Mouse (Mus musculus) CH12.LX (cell line): Measurements from ENCODE around the gene Foxp1. TPM values are rescaled to one million over a fixed set of nuclear protein-coding genes. Genes with fewer than 3 reads are reported as not detected.

ENCODE experiments used
- DNase-seq: peaks from one replicate; pipeline ENCODE4 v3.0.0-alpha.2; 2013; ENCODE audit errors: extremely low read depth
- H3K27ac ChIP-seq: 2 replicates; pipeline ENCODE4 v1.5.1; 2012; ENCODE audit warnings: low read depth, mild to moderate bottlenecking, control low read depth, moderate library complexity; ENCODE audit not compliant: insufficient read depth
- H3K27me3 ChIP-seq: replicated peaks from 2 replicates; pipeline ENCODE3; 2012; ENCODE audit warnings: inconsistent platforms
- H3K36me3 ChIP-seq, 2 experiments: replicated peaks in 1 of 2; 2 replicates each; pipeline versions ENCODE3 to v1.6.1; 2012; ENCODE audit warnings: inconsistent platforms in 1 of 2, low read length in 1 of 2, mild to moderate bottlenecking in 1 of 2, mixed read lengths in 1 of 2, moderate library complexity in 1 of 2; ENCODE audit not compliant: control insufficient read depth in 1 of 2, insufficient read depth in 1 of 2
- H3K4me1 ChIP-seq, 2 experiments: 2 replicates each; pipeline ENCODE4 v1.6.1; 2012; ENCODE audit warnings: inconsistent platforms in 1 of 2, moderate library complexity in 1 of 2; ENCODE audit not compliant: insufficient read depth in 2 of 2, control insufficient read depth in 1 of 2
- H3K4me2 ChIP-seq: 2 replicates; pipeline ENCODE4 v1.6.1; 2012; ENCODE audit warnings: low read depth, mild to moderate bottlenecking, control low read depth; ENCODE audit not compliant: poor library complexity, insufficient read depth, severe bottlenecking
- H3K4me3 ChIP-seq, 3 experiments: fragments of 150-350 bp in 1 of 3; sonication (generic) in 1 of 3; replicated peaks in 1 of 3; 2 replicates each; pipeline versions ENCODE3 to v1.5.1; 2011 to 2012; ENCODE audit warnings: low read depth in 2 of 3, low read length in 2 of 3, mild to moderate bottlenecking in 2 of 3, moderate library complexity in 2 of 3, control low read depth in 1 of 3, improper control_type of control experiment in 1 of 3, inconsistent platforms in 1 of 3, mixed read lengths in 1 of 3; ENCODE audit not compliant: poor library complexity in 1 of 3
- H3K79me2 ChIP-seq: replicated peaks from 2 replicates; pipeline ENCODE4 v1.6.1; 2012; ENCODE audit warnings: mild to moderate bottlenecking, moderate library complexity; ENCODE audit not compliant: control insufficient read depth, poor library complexity, insufficient read depth, severe bottlenecking; ENCODE audit errors: extremely low read depth
- H3K9ac ChIP-seq: 2 replicates; pipeline ENCODE4 v1.6.1; 2012; ENCODE audit warnings: low read depth, mild to moderate bottlenecking, control low read depth, moderate library complexity; ENCODE audit not compliant: insufficient read depth
- H3K9me3 ChIP-seq: replicated peaks from 2 replicates; pipeline ENCODE3; 2012; ENCODE audit warnings: low read length, inconsistent platforms, mixed read lengths
- BHLHE40 ChIP-seq: IDR thresholded peaks from 2 replicates; pipeline ENCODE4 v1.6.1; 2011; ENCODE audit warnings: mild to moderate bottlenecking, low read depth, low read length, improper control_type of control experiment
- CHD1 ChIP-seq: IDR thresholded peaks from 2 replicates; pipeline ENCODE4 v1.6.1; 2012; ENCODE audit warnings: low read depth, low read length, improper control_type of control experiment, inconsistent platforms
- CHD2 ChIP-seq: IDR thresholded peaks from 2 replicates; pipeline ENCODE4 v1.6.1; 2011; ENCODE audit warnings: low read length, improper control_type of control experiment
- E2F4 ChIP-seq: IDR thresholded peaks from 2 replicates; pipeline ENCODE4 v1.6.1; 2011; ENCODE audit warnings: low read depth, low read length, improper control_type of control experiment; ENCODE audit not compliant: insufficient replicate concordance
- EP300 ChIP-seq: IDR thresholded peaks from 2 replicates; pipeline ENCODE4 v1.6.1; 2011; ENCODE audit warnings: low read length, improper control_type of control experiment
- ETS1 ChIP-seq: conservative IDR thresholded peaks from 2 replicates; pipeline ENCODE4 v1.6.1; 2012; ENCODE audit warnings: low read depth, mild to moderate bottlenecking, inconsistent platforms, low read length, improper control_type of control experiment, moderate library complexity
- GABPA ChIP-seq: IDR thresholded peaks from 2 replicates; pipeline ENCODE4 v1.6.1; 2012; ENCODE audit warnings: low read depth, low read length, improper control_type of control experiment, inconsistent platforms; ENCODE audit not compliant: insufficient replicate concordance
- HCFC1 ChIP-seq: IDR thresholded peaks from 2 replicates; pipeline ENCODE4 v1.6.1; 2012; ENCODE audit warnings: low read depth, mild to moderate bottlenecking, inconsistent platforms, low read length, improper control_type of control experiment
- IRF4 ChIP-seq: IDR thresholded peaks from 2 replicates; pipeline ENCODE4 v1.6.1; 2014; ENCODE audit warnings: low read depth, mild to moderate bottlenecking, inconsistent platforms, low read length, improper control_type of control experiment
- JUN ChIP-seq: IDR thresholded peaks from 2 replicates; pipeline ENCODE4 v1.6.1; 2011; ENCODE audit warnings: low read depth, mild to moderate bottlenecking, low read length, improper control_type of control experiment, moderate library complexity; ENCODE audit not compliant: insufficient read depth
- JUND ChIP-seq: conservative IDR thresholded peaks from 2 replicates; pipeline ENCODE4 v1.6.1; 2011; ENCODE audit warnings: low read depth, low read length, improper control_type of control experiment
- MAFK ChIP-seq: IDR thresholded peaks from 2 replicates; pipeline ENCODE4 v1.6.1; 2011; ENCODE audit warnings: low read length, improper control_type of control experiment; ENCODE audit not compliant: insufficient replicate concordance
- MAX ChIP-seq: IDR thresholded peaks from 2 replicates; pipeline ENCODE4 v1.6.1; 2011; ENCODE audit warnings: low read length, improper control_type of control experiment
- MAZ ChIP-seq: IDR thresholded peaks from 2 replicates; pipeline ENCODE4 v1.6.1; 2012; ENCODE audit warnings: low read depth, mild to moderate bottlenecking, inconsistent platforms, low read length, improper control_type of control experiment, moderate library complexity
- MEF2A ChIP-seq: IDR thresholded peaks from 2 replicates; pipeline ENCODE4 v1.6.1; 2014; ENCODE audit warnings: low read depth, mild to moderate bottlenecking, inconsistent platforms, low read length, improper control_type of control experiment, borderline replicate concordance
- MXI1 ChIP-seq: IDR thresholded peaks from 2 replicates; pipeline ENCODE4 v1.6.1; 2011; ENCODE audit warnings: mild to moderate bottlenecking, low read depth, low read length, improper control_type of control experiment
- MYC ChIP-seq: IDR thresholded peaks from 2 replicates; pipeline ENCODE4 v1.6.1; 2011; ENCODE audit warnings: low read depth, mild to moderate bottlenecking, improper control_type of control experiment, low read length
- PAX5 ChIP-seq: IDR thresholded peaks from 2 replicates; pipeline ENCODE4 v1.6.1; 2012; ENCODE audit warnings: low read length, inconsistent platforms, mixed read lengths
- POLR2A ChIP-seq: IDR thresholded peaks from 2 replicates; pipeline ENCODE4 v1.6.1; 2011; ENCODE audit warnings: low read depth, mild to moderate bottlenecking, improper control_type of control experiment, low read length
- POLR2AphosphoS2 ChIP-seq: IDR thresholded peaks from 2 replicates; pipeline ENCODE4 v1.6.1; 2011; ENCODE audit warnings: low read depth, low read length, improper control_type of control experiment
- RAD21 ChIP-seq: IDR thresholded peaks from 2 replicates; pipeline ENCODE4 v1.6.1; 2011; ENCODE audit warnings: low read depth, mild to moderate bottlenecking, low read length, improper control_type of control experiment, moderate library complexity
- SMC3 ChIP-seq: IDR thresholded peaks from 2 replicates; pipeline ENCODE4 v1.6.1; 2011; ENCODE audit warnings: low read depth, low read length, improper control_type of control experiment
- TBP ChIP-seq: conservative IDR thresholded peaks from 2 replicates; pipeline ENCODE4 v1.6.1; 2011; ENCODE audit warnings: low read depth, low read length, improper control_type of control experiment
- UBTF ChIP-seq: IDR thresholded peaks from 2 replicates; pipeline ENCODE4 v1.6.1; 2012; ENCODE audit warnings: low read depth, mild to moderate bottlenecking, inconsistent platforms, low read length, improper control_type of control experiment, moderate library complexity
- USF1 ChIP-seq: IDR thresholded peaks from 2 replicates; pipeline ENCODE4 v1.6.1; 2014; ENCODE audit warnings: low read depth, mild to moderate bottlenecking, inconsistent platforms, low read length, improper control_type of control experiment
- USF2 ChIP-seq: conservative IDR thresholded peaks from 2 replicates; pipeline ENCODE4 v1.6.1; 2011; ENCODE audit warnings: low read depth, low read length, improper control_type of control experiment
- ZC3H11A ChIP-seq: IDR thresholded peaks from 2 replicates; pipeline ENCODE4 v1.6.1; 2012; ENCODE audit warnings: low read depth, mild to moderate bottlenecking, inconsistent platforms, low read length, improper control_type of control experiment
- ZMIZ1 ChIP-seq: IDR thresholded peaks from 2 replicates; pipeline ENCODE4 v1.6.1; 2012; ENCODE audit warnings: low read depth, mild to moderate bottlenecking, inconsistent platforms, low read length, improper control_type of control experiment
- ZNF384 ChIP-seq: IDR thresholded peaks from 2 replicates; pipeline ENCODE4 v1.6.1; 2012; ENCODE audit warnings: low read depth, low read length, improper control_type of control experiment, inconsistent platforms
- dilution Hi-C: fragments of 300-500 bp; cut with MboI; formaldehyde crosslinking; loops from 2 replicates; pipeline ENCODE4 v1.14.3; 2020; ENCODE audit warnings: low sequenced_read_pairs; ENCODE audit not compliant: extremely low pct_unique_long_range_greater_than_20kb, extremely low pct_ligation_motif_present
- in situ Hi-C: fragments of 300-500 bp; cut with MboI; formaldehyde crosslinking; loops from 3 replicates; pipeline ENCODE4 v1.14.3; 2019; ENCODE audit warnings: low sequenced_read_pairs, low pct_ligation_motif_present, low pct_unique_long_range_greater_than_20kb, mixed read lengths
- polyA plus RNA-seq: library from polyadenylated mRNA; unstranded; fragments of >175 nt; gene quantifications from 2 replicates; pipeline ENCODE4 v1.2.1, GENCODE M21; 2012; ENCODE audit warnings: low read depth; ENCODE audit not compliant: insufficient read length
- total RNA-seq, 2 experiments: library from RNA; depleted of rRNA; stranded (reverse); fragments of 300-350 nt in 1 of 2; fragments of >200 nt in 1 of 2; gene quantifications; 2 replicates each; pipeline ENCODE4 v1.2.3; 2012 to 2014

Foxp1 gene
- total and polyA plus RNA-seq, 3 experiments: 66.5 to 105 (median 87.4) TPM

DNA sequence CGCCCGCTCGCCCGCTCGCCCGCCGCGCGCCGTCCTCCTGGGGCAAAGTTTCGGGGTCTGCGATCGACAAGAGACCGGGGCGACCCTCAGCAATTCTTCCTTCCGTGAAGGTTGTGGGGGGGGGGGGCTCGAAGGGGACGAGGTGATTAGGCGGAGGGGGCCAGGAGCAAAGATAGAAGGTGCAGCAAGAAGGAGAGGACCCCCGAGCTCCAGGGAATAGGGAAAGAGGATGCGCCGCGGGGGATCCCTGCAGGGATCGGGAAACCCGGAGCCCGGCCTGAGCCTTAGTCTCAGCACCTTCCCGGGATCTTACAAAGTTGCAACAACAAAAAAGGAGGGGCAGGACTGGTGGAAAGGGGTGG is 1.9 kb downstream of the Foxp1 start:
- DNase-seq: no peak
- dilution Hi-C loops: no loop called here

DNA sequence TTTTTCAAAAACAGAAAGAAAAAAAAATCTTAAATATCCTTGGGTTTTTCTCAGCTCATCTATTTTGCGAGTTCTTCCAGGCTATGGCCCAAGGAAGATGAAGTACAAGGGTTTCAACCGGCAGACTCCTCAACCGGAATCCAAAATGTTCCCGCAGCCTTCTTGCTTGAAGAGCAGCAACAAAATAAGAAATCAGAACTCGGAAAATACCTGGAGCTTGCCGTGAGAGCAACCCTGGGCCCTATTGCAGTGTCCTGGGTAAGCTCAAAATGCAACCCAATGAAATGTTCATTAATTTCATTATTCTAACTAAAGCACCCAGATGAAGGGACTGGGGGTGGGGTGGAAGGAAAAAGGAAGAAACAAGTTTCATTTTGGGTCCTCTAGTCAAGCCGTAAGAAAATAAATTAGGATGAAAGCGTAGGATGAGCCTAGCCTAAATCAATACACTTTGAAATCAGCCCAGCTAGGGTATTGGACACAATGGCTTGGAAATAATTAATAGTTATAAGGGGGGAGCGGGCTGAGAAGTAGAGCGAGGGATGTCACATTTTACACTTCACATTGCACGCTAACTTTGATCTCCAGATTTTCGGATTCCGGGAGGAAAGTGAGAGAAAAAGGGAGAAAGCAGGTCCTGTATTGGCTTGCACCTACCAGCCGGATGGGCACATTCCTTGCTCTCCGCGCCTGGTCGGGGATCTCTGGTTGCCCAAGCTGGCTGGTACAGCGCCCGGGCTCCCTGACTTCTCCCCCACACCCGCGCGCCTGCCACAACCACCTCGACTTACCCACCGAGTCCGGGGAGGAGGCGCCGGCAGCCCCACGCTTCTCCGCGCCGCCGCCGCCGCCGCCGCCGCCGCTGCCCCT is 2.5 kb downstream of the Foxp1 start:
- H3K27ac ChIP-seq: no peak overlapping the region

More for the DNA sequence above, 1.9 kb downstream of the Foxp1 start:
- Histone ChIP-seq H3K4me2 (peak overlapping the region; percentile 73), H3K27ac (no peak overlapping the region), H3K9ac (peak overlapping the region; percentile 65; the same call in 1 of the 2 replicates), H3K4me1 (peaks cover 0 to 9% of the 10 kb centered on the region in 2 experiments; a peak in 2 of 4 replicates), H3K36me3 (no peaks in the 10 kb centered on the region), H3K9me3 (no peaks in the 10 kb centered on the region), H3K79me2 (no peaks in the 10 kb centered on the region), H3K27me3 (peaks cover 33% of the 10 kb centered on the region), H3K4me3 (peak overlapping the region in 2 of 3 experiments; percentile 70 to 81)
- TF ChIP-seq CHD1 (no peak), MEF2A (no peak)
- in situ Hi-C loops: no loop called here

DNA sequence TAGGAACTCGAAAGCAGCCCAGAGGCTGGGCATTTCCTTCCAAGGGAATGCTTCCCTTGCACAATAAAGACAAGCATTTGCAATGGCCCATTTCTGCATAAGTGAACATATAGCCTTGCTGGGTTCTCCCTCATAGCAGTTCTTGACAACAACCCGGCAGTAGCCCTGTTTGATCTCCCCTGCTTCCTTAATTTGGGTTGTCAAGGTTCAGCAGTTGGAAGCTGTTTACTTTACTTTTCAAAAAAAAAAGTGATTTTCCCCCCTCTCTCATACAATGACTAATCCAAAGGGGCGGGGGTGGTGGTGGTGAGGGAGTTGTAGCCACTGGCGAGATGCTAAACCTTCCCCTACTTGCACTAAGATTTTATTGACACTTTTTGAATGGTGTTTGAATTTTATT is 3.5 kb downstream of the Foxp1 start:
- peaks cover 0 to 20% of the 10 kb centered on the region in 2 experiments; a peak in 2 of 4 replicates for H3K4me1 ChIP-seq
- no peak overlapping the region for H3K4me2 ChIP-seq
- H3K79me2 ChIP-seq: no peaks in the 10 kb centered on the region
- H3K4me3 ChIP-seq: no peak overlapping the region
- peaks cover 33% of the 10 kb centered on the region for H3K27me3 ChIP-seq
- no peak overlapping the region for H3K9ac ChIP-seq
- DNase-seq: no peak
- no peak for TF ChIP-seq RAD21
- TF ChIP-seq MYC: no peak
- TF ChIP-seq JUN: no peak
- TF ChIP-seq USF1: no peak
- TF ChIP-seq SMC3: no peak
- TF ChIP-seq ZC3H11A: no peak
- no peak for TF ChIP-seq PAX5
- TF ChIP-seq USF2: no peak
- TF ChIP-seq CHD1: no peak
- TF ChIP-seq ZMIZ1: no peak
- TF ChIP-seq EP300: no peak
- TF ChIP-seq MAZ: no peak
- no peak for TF ChIP-seq IRF4
- no peaks in the 10 kb centered on the region for H3K36me3 ChIP-seq
- no peaks in the 10 kb centered on the region for H3K9me3 ChIP-seq
- H3K27ac ChIP-seq: no peak overlapping the region
- in situ Hi-C loops (no loop called here), dilution Hi-C loops (no loop called here)

More for the DNA sequence above, 2.5 kb downstream of the Foxp1 start:
- TF ChIP-seq HCFC1 (no peak), POLR2A (no peak), MAX (no peak), JUND (no peak), UBTF (no peak), TBP (no peak), GABPA (no peak), CHD2 (no peak), ZNF384 (no peak), MXI1 (no peak), E2F4 (no peak), PAX5 (no peak), MYC (no peak), BHLHE40 (no peak), MAFK (no peak), CHD1 (no peak), POLR2AphosphoS2 (no peak), ETS1 (no peak), ZC3H11A (no peak)
- dilution Hi-C loops (no loop called here), in situ Hi-C loops (no loop called here)
- Histone ChIP-seq H3K4me3 (no peak overlapping the region), H3K4me1 (peaks cover 0 to 15% of the 10 kb centered on the region in 2 experiments; a peak in 2 of 4 replicates), H3K79me2 (no peaks in the 10 kb centered on the region), H3K4me2 (no peak overlapping the region), H3K27me3 (peaks cover 33% of the 10 kb centered on the region), H3K9ac (no peak overlapping the region), H3K36me3 (no peaks in the 10 kb centered on the region), H3K9me3 (no peaks in the 10 kb centered on the region)
- DNase-seq: no peak
